In genomic region chr10:88978932-88979331, GRCm38 (mm10) we compare ENCODE assay signal across 27 mouse cellular contexts.
DNase-seq lines count a peak whose midpoint lies in the region; ATAC-seq and TF ChIP-seq lines count a peak whose summit lies in the region.
"Had no signal": no experiment of that assay in that cellular context is flagged by ENCODE, and none has a peak within 500 bp of the region (broad histone marks: within the 10 kb centered on the region; RNA-seq: fewer than 3 reads in every experiment).

No protein-coding gene starts in this region.

- ATAC-seq in forebrain, embryonic 11.5 days (replicated peaks; ENCODE audit: low FRiP score), result 0 out of 2 replicates have a peak, but pooled peaks have one; percentile 39
- ATAC-seq in forebrain, embryonic 14.5 days, result no peak
- ATAC-seq in hindbrain, embryonic 12.5 days (ENCODE audit: low FRiP score), result peak; percentile 56; the same call in 1 of the 2 replicates
- no peak for ATAC-seq in hindbrain, postnatal 0 days
- peak; percentile 53; the same call in 1 of the 2 replicates for ATAC-seq in midbrain, embryonic 13.5 days
- ATAC-seq in midbrain, embryonic 14.5 days (ENCODE audit: low FRiP score, low TSS enrichment), result no peak
- ATAC-seq: activated CD4-positive, CD25-positive, alpha-beta regulatory T cell, adult 4 months; CD4-positive, CD25-positive, alpha-beta regulatory T cell, adult 4 months; forebrain, embryonic 13.5 days; forebrain, embryonic 16.5 days; Patski had no signal

- no peak for TF ChIP-seq CTCF in hindbrain, postnatal 0 days (IDR thresholded peaks at IDR 0.05; ENCODE audit: low read depth)

- no peaks in the 10 kb centered on the region for H3K9me3 ChIP-seq in forebrain, embryonic 11.5 days (ENCODE audit: control insufficient read depth, low read length)
- no peaks in the 10 kb centered on the region for H3K9me3 ChIP-seq in forebrain, embryonic 14.5 days (replicated peaks; ENCODE audit: control insufficient read depth, low read length)
- H3K9me3 ChIP-seq in hindbrain, embryonic 12.5 days (replicated peaks), result no peaks in the 10 kb centered on the region
- no peaks in the 10 kb centered on the region for H3K9me3 ChIP-seq in hindbrain, postnatal 0 days (ENCODE audit: low read length)
- no peaks in the 10 kb centered on the region for H3K9me3 ChIP-seq in midbrain, embryonic 13.5 days
- H3K9me3 ChIP-seq in midbrain, embryonic 14.5 days (ENCODE audit: control insufficient read depth, low read length), result no peaks in the 10 kb centered on the region
- H3K9me3 ChIP-seq: embryonic facial prominence, embryonic 10.5 days; embryonic facial prominence, embryonic 12.5 days; forebrain, embryonic 10.5 days; forebrain, embryonic 13.5 days; G1E had no signal

- H3K4me2 ChIP-seq in forebrain, embryonic 11.5 days (ENCODE audit: low read depth, low read length, severe bottlenecking), result no peak overlapping the region
- no peak overlapping the region for H3K4me2 ChIP-seq in forebrain, embryonic 14.5 days (ENCODE audit: low read length)
- no peak overlapping the region for H3K4me2 ChIP-seq in hindbrain, embryonic 12.5 days (replicated peaks)
- H3K4me2 ChIP-seq in hindbrain, postnatal 0 days (ENCODE audit: low read depth, low read length), result no peak overlapping the region
- H3K4me2 ChIP-seq in midbrain, embryonic 13.5 days (replicated peaks), result no peak overlapping the region
- H3K4me2 ChIP-seq in midbrain, embryonic 14.5 days (ENCODE audit: low read length), result no peak overlapping the region
- H3K4me2 ChIP-seq: embryonic facial prominence, embryonic 12.5 days; forebrain, embryonic 13.5 days had no signal

- H3K4me1 ChIP-seq in forebrain, embryonic 11.5 days (replicated peaks; ENCODE audit: control insufficient read depth, insufficient read depth, low read length), result no peaks in the 10 kb centered on the region
- H3K4me1 ChIP-seq in forebrain, embryonic 14.5 days (ENCODE audit: control insufficient read depth, insufficient read depth, low read length), result no peaks in the 10 kb centered on the region
- no peaks in the 10 kb centered on the region for H3K4me1 ChIP-seq in hindbrain, embryonic 12.5 days
- no peaks in the 10 kb centered on the region for H3K4me1 ChIP-seq in hindbrain, postnatal 0 days (ENCODE audit: insufficient read depth, low read length)
- H3K4me1 ChIP-seq in midbrain, embryonic 13.5 days (replicated peaks), result no peaks in the 10 kb centered on the region
- H3K4me1 ChIP-seq in midbrain, embryonic 14.5 days (ENCODE audit: control insufficient read depth, insufficient read depth, low read length), result no peaks in the 10 kb centered on the region
- H3K4me1 ChIP-seq: embryonic facial prominence, embryonic 10.5 days; embryonic facial prominence, embryonic 12.5 days; forebrain, embryonic 10.5 days; forebrain, embryonic 13.5 days had no signal

- 80% methylated on average over 6 of the region's 6 CpGs for whole genome bisulfite sequencing in forebrain, embryonic 11.5 days
- WGBS in forebrain, embryonic 14.5 days, result 79% methylated on average over 6 of the region's 6 CpGs
- WGBS in hindbrain, embryonic 12.5 days, result 65% methylated on average over 6 of the region's 6 CpGs
- WGBS in hindbrain, postnatal 0 days, result 57% methylated on average over 6 of the region's 6 CpGs
- 68% methylated on average over 6 of the region's 6 CpGs for WGBS in midbrain, embryonic 13.5 days
- WGBS in midbrain, embryonic 14.5 days, result 68% methylated on average over 6 of the region's 6 CpGs

- DNase-seq in forebrain, embryonic 11.5 days (ENCODE audit: low spot score), result no peak
- no peak for DNase-seq in forebrain, embryonic 14.5 days (ENCODE audit: low spot score)
- no peak for DNase-seq in hindbrain, postnatal 0 days (ENCODE audit: low spot score)
- no peak for DNase-seq in midbrain, embryonic 14.5 days
- DNase-seq in retina, postnatal 1 day, result peak; percentile 11
- DNase-seq in adrenal gland, postnatal 10 days, result no peak
- DNase-seq: adrenal gland, adult 8-10 months; adrenal gland, postnatal 25 days; B cell, adult 2 months; cerebellum, adult 11-12 months; cerebellum, adult 2 months; cerebellum, adult 9-10 months; cerebellum, postnatal 10 days; cerebellum, postnatal 25 days had no signal

- no peaks in the 10 kb centered on the region for H3K36me3 ChIP-seq in forebrain, embryonic 11.5 days (ENCODE audit: control insufficient read depth, insufficient read depth, low read length)
- no peaks in the 10 kb centered on the region for H3K36me3 ChIP-seq in forebrain, embryonic 14.5 days (ENCODE audit: control insufficient read depth, insufficient read depth, low read length)
- no peaks in the 10 kb centered on the region for H3K36me3 ChIP-seq in hindbrain, embryonic 12.5 days
- no peaks in the 10 kb centered on the region for H3K36me3 ChIP-seq in hindbrain, postnatal 0 days (ENCODE audit: insufficient read depth, low read length)
- no peaks in the 10 kb centered on the region for H3K36me3 ChIP-seq in midbrain, embryonic 13.5 days
- no peaks in the 10 kb centered on the region for H3K36me3 ChIP-seq in midbrain, embryonic 14.5 days (ENCODE audit: control insufficient read depth, insufficient read depth, low read length)
- H3K36me3 ChIP-seq: embryonic facial prominence, embryonic 10.5 days; embryonic facial prominence, embryonic 12.5 days; forebrain, embryonic 10.5 days; G1E had no signal

- no peak overlapping the region for H3K27ac ChIP-seq in forebrain, embryonic 11.5 days (ENCODE audit: low read depth, low read length)
- H3K27ac ChIP-seq in forebrain, embryonic 14.5 days (ENCODE audit: low read depth, low read length), result no peak overlapping the region
- no peak overlapping the region for H3K27ac ChIP-seq in hindbrain, embryonic 12.5 days
- H3K27ac ChIP-seq in hindbrain, postnatal 0 days, result no peak overlapping the region
- no peak overlapping the region for H3K27ac ChIP-seq in midbrain, embryonic 13.5 days
- no peak overlapping the region for H3K27ac ChIP-seq in midbrain, embryonic 14.5 days (replicated peaks; ENCODE audit: low read depth, low read length)
- H3K27ac ChIP-seq: embryonic facial prominence, embryonic 10.5 days; embryonic facial prominence, embryonic 12.5 days; forebrain, embryonic 10.5 days; forebrain, embryonic 13.5 days had no signal

- H3K27me3 ChIP-seq in forebrain, embryonic 11.5 days (ENCODE audit: control insufficient read depth, insufficient read depth, low read length), result no peaks in the 10 kb centered on the region
- H3K27me3 ChIP-seq in forebrain, embryonic 14.5 days (replicated peaks; ENCODE audit: control insufficient read depth, insufficient read depth, low read length), result no peaks in the 10 kb centered on the region
- no peaks in the 10 kb centered on the region for H3K27me3 ChIP-seq in hindbrain, embryonic 12.5 days
- H3K27me3 ChIP-seq in hindbrain, postnatal 0 days (ENCODE audit: insufficient read depth, low read length), result no peaks in the 10 kb centered on the region
- H3K27me3 ChIP-seq in midbrain, embryonic 13.5 days, result no peaks in the 10 kb centered on the region
- H3K27me3 ChIP-seq in midbrain, embryonic 14.5 days (ENCODE audit: control insufficient read depth, insufficient read depth, low read length), result no peaks in the 10 kb centered on the region
- H3K27me3 ChIP-seq: CH12.LX; embryonic facial prominence, embryonic 12.5 days; forebrain, embryonic 13.5 days; Patski had no signal

- no peak overlapping the region for H3K4me3 ChIP-seq in forebrain, embryonic 11.5 days (ENCODE audit: low read depth, low read length)
- no peak overlapping the region for H3K4me3 ChIP-seq in forebrain, embryonic 14.5 days (ENCODE audit: low read depth, low read length)
- H3K4me3 ChIP-seq in hindbrain, embryonic 12.5 days, result no peak overlapping the region
- no peak overlapping the region for H3K4me3 ChIP-seq in hindbrain, postnatal 0 days (ENCODE audit: low read length)
- no peak overlapping the region for H3K4me3 ChIP-seq in midbrain, embryonic 13.5 days (replicated peaks)
- H3K4me3 ChIP-seq in midbrain, embryonic 14.5 days (replicated peaks; ENCODE audit: low read depth, low read length), result no peak overlapping the region
- H3K4me3 ChIP-seq: embryonic facial prominence, embryonic 10.5 days; embryonic facial prominence, embryonic 12.5 days; erythroblast, embryonic 14.5 days; forebrain, embryonic 10.5 days; forebrain, embryonic 13.5 days had no signal

- H3K9ac ChIP-seq in forebrain, embryonic 11.5 days (ENCODE audit: low read length), result no peak overlapping the region
- no peak overlapping the region for H3K9ac ChIP-seq in forebrain, embryonic 14.5 days (ENCODE audit: low read length)
- no peak overlapping the region for H3K9ac ChIP-seq in hindbrain, embryonic 12.5 days
- no peak overlapping the region for H3K9ac ChIP-seq in hindbrain, postnatal 0 days (replicated peaks; ENCODE audit: low read length)
- no peak overlapping the region for H3K9ac ChIP-seq in midbrain, embryonic 13.5 days (replicated peaks)
- no peak overlapping the region for H3K9ac ChIP-seq in midbrain, embryonic 14.5 days (replicated peaks; ENCODE audit: low read length)
- H3K9ac ChIP-seq: embryonic facial prominence, embryonic 12.5 days; forebrain, embryonic 13.5 days had no signal

Comparison
In these comparisons a context has a peak if more than half of its experiments do, and no peak if none do; other contexts are left out.
1. ATAC-seq: peak in forebrain, embryonic 11.5 days (single experiment), hindbrain, embryonic 12.5 days (single experiment) and midbrain, embryonic 13.5 days (single experiment); none in forebrain, embryonic 14.5 days (single experiment), hindbrain, postnatal 0 days (single experiment) and midbrain, embryonic 14.5 days (single experiment).